Mouse (Mus musculus): ENCODE measurements around the gene Wdr82. TPM values are rescaled to one million over a fixed set of nuclear protein-coding genes. Genes with fewer than 3 reads are reported as not detected.

The Wdr82 gene
- polyA plus RNA-seq, 1 experiment from 2014 or later: 16.0 TPM

- Histone ChIP-seq H3K4me2 (peak overlapping the region; percentile 74), H3K4me3 (peak overlapping the region; percentile 45), H3K9me3 (no peaks in the 10 kb centered on the region), H3K27ac (replicated peaks) (peak overlapping the region; percentile 62), H3K4me1 (peaks cover 20% of the 10 kb centered on the region), H3K27me3 (replicated peaks) (no peaks in the 10 kb centered on the region), H3K9ac (peak overlapping the region; percentile 79), H3K36me3 (peaks cover 62% of the 10 kb centered on the region)
- ATAC-seq (ENCODE audit: extremely low read depth, insufficient number of reproducible peaks, low FRiP score, low TSS enrichment): peak; percentile 48
- 21% methylated on average over 37 of the region's 37 CpGs for WGBS
These were observed 41.2 kb downstream of the Wdr82 start for GRCm38 (mm10) chr9:106211680-106212593.

- peaks cover 18% of the 10 kb centered on the region for H3K4me1 ChIP-seq
- H3K4me3 ChIP-seq: no peak overlapping the region
- peaks cover 58% of the 10 kb centered on the region for H3K36me3 ChIP-seq
- H3K9me3 ChIP-seq: no peaks in the 10 kb centered on the region
- H3K27me3 ChIP-seq (replicated peaks): no peaks in the 10 kb centered on the region
- 75% methylated on average over 12 of the region's 12 CpGs for WGBS
- no peak overlapping the region for H3K9ac ChIP-seq
- no peak overlapping the region for H3K27ac ChIP-seq (replicated peaks)
- no peak overlapping the region for H3K4me2 ChIP-seq
- no peak for ATAC-seq (ENCODE audit: extremely low read depth, insufficient number of reproducible peaks, low FRiP score, low TSS enrichment)
These were observed 41.9 kb downstream of the Wdr82 start for GRCm38 (mm10) chr9:106212594-106212981.

- Histone ChIP-seq H3K27ac (replicated peaks) (no peak overlapping the region), H3K36me3 (peaks cover 39% of the 10 kb centered on the region), H3K4me2 (no peak overlapping the region), H3K27me3 (replicated peaks) (no peaks in the 10 kb centered on the region), H3K4me3 (no peak overlapping the region), H3K9ac (no peak overlapping the region), H3K9me3 (no peaks in the 10 kb centered on the region), H3K4me1 (peaks cover 18% of the 10 kb centered on the region)
- ATAC-seq (ENCODE audit: extremely low read depth, insufficient number of reproducible peaks, low FRiP score, low TSS enrichment): no peak
- 76% methylated on average over 6 of the region's 6 CpGs for WGBS
These were observed 44.8 kb downstream of the Wdr82 start for GRCm38 (mm10) chr9:106215341-106216125.

- Histone ChIP-seq H3K4me3 (no peak overlapping the region), H3K4me2 (no peak overlapping the region), H3K9me3 (no peaks in the 10 kb centered on the region), H3K36me3 (peaks cover 39% of the 10 kb centered on the region), H3K27me3 (replicated peaks) (no peaks in the 10 kb centered on the region), H3K4me1 (peaks cover 6% of the 10 kb centered on the region), H3K27ac (replicated peaks) (no peak overlapping the region), H3K9ac (no peak overlapping the region)
- ATAC-seq (ENCODE audit: extremely low read depth, insufficient number of reproducible peaks, low FRiP score, low TSS enrichment): no peak
- WGBS: 82% methylated on average over 7 of the region's 7 CpGs
These were observed 46.2 kb downstream of the Wdr82 start for GRCm38 (mm10) chr9:106216971-106217370.

GRCm38 (mm10) chr9:106220894-106221523 is 50.3 kb downstream of the Wdr82 start:
- H3K27me3 ChIP-seq (replicated peaks): peaks cover 30% of the 10 kb centered on the region
- peaks cover 4% of the 10 kb centered on the region; the same call in 1 of the 2 replicates for H3K4me1 ChIP-seq
- no peak overlapping the region for H3K4me2 ChIP-seq
- H3K4me3 ChIP-seq: no peak overlapping the region
- H3K36me3 ChIP-seq: peaks cover 4% of the 10 kb centered on the region; the same call in 1 of the 2 replicates
- H3K27ac ChIP-seq (replicated peaks): no peak overlapping the region
- H3K9ac ChIP-seq: no peak overlapping the region
- 63% methylated on average over 8 of the region's 8 CpGs for WGBS
- no peak for ATAC-seq (ENCODE audit: extremely low read depth, insufficient number of reproducible peaks, low FRiP score, low TSS enrichment)
- H3K9me3 ChIP-seq: no peaks in the 10 kb centered on the region

GRCm38 (mm10) chr9:106222261-106222851 is 51.6 kb downstream of the Wdr82 start, which contains the start of gene Tlr9:
Gene Tlr9, plus strand, starts transcription at chr9:106222598.
- H3K9ac ChIP-seq: no peak within 1 kb of the TSS
- 56% methylated on average over 4 of the region's 4 CpGs for WGBS

GRCm38 (mm10) chr9:106222994-106223393 is 52.3 kb downstream of the Wdr82 start:
- Histone ChIP-seq H3K36me3 (no peaks in the 10 kb centered on the region), H3K4me2 (no peak overlapping the region), H3K9ac (no peak overlapping the region), H3K9me3 (no peaks in the 10 kb centered on the region), H3K27ac (replicated peaks) (no peak overlapping the region), H3K4me3 (no peak overlapping the region), H3K4me1 (peaks cover 16% of the 10 kb centered on the region), H3K27me3 (replicated peaks) (peaks cover 30% of the 10 kb centered on the region)
- no peak for ATAC-seq (ENCODE audit: extremely low read depth, insufficient number of reproducible peaks, low FRiP score, low TSS enrichment)
- 77% methylated on average over 4 of the region's 4 CpGs for WGBS

More at GRCm38 (mm10) chr9:106222261-106222851, 51.6 kb downstream of the Wdr82 start, which contains the start of gene Tlr9:
- H3K4me3 ChIP-seq: no peak within 1 kb of the TSS
- no peaks in the 10 kb centered on the region for H3K36me3 ChIP-seq
- no peak within 1 kb of the TSS for H3K4me2 ChIP-seq
- ATAC-seq (ENCODE audit: extremely low read depth, insufficient number of reproducible peaks, low FRiP score, low TSS enrichment): no peak
- H3K27ac ChIP-seq (replicated peaks): no peak within 1 kb of the TSS
- no peaks in the 10 kb centered on the region for H3K9me3 ChIP-seq
- H3K27me3 ChIP-seq (replicated peaks): peaks cover 30% of the 10 kb centered on the region
- H3K4me1 ChIP-seq: peaks cover 9% of the 10 kb centered on the region

GRCm38 (mm10) chr9:106225469-106226150 is 54.9 kb downstream of the Wdr82 start:
- H3K27me3 ChIP-seq (replicated peaks): peaks cover 30% of the 10 kb centered on the region
- 55% methylated on average over 24 of the region's 24 CpGs for whole genome bisulfite sequencing
- peak overlapping the region; percentile 72 for H3K9ac ChIP-seq
- peaks cover 22% of the 10 kb centered on the region for H3K4me1 ChIP-seq
- no peak overlapping the region for H3K27ac ChIP-seq (replicated peaks)
- H3K4me3 ChIP-seq: peak overlapping the region; percentile 51
- no peaks in the 10 kb centered on the region for H3K9me3 ChIP-seq
- H3K36me3 ChIP-seq: no peaks in the 10 kb centered on the region
- peak overlapping the region; percentile 80 for H3K4me2 ChIP-seq
- ATAC-seq (ENCODE audit: extremely low read depth, insufficient number of reproducible peaks, low FRiP score, low TSS enrichment): no peak

GRCm38 (mm10) chr9:106226151-106226682 is 55.5 kb downstream of the Wdr82 start:
- Histone ChIP-seq H3K4me1 (peaks cover 22% of the 10 kb centered on the region), H3K27me3 (replicated peaks) (peaks cover 30% of the 10 kb centered on the region), H3K9me3 (no peaks in the 10 kb centered on the region), H3K27ac (replicated peaks) (no peak overlapping the region), H3K4me3 (peak overlapping the region; percentile 51), H3K36me3 (no peaks in the 10 kb centered on the region), H3K4me2 (peak overlapping the region; percentile 80), H3K9ac (peak overlapping the region; percentile 72)
- WGBS: 4% methylated on average over 34 of the region's 34 CpGs
- ATAC-seq (ENCODE audit: extremely low read depth, insufficient number of reproducible peaks, low FRiP score, low TSS enrichment): peak; percentile 21; the same call in 1 of the 2 replicates

GRCm38 (mm10) chr9:106227790-106228429 is 57.2 kb downstream of the Wdr82 start:
- no peak overlapping the region for H3K4me3 ChIP-seq
- no peak overlapping the region; the same call in 1 of the 2 replicates for H3K27ac ChIP-seq (replicated peaks)
- no peak overlapping the region for H3K4me2 ChIP-seq
- peaks cover 22% of the 10 kb centered on the region for H3K4me1 ChIP-seq
- H3K36me3 ChIP-seq: peaks cover 9% of the 10 kb centered on the region
- WGBS: 21% methylated on average over 8 of the region's 8 CpGs
- no peaks in the 10 kb centered on the region for H3K9me3 ChIP-seq
- no peak overlapping the region for H3K9ac ChIP-seq
- ATAC-seq (ENCODE audit: extremely low read depth, insufficient number of reproducible peaks, low FRiP score, low TSS enrichment): no peak
- H3K27me3 ChIP-seq (replicated peaks): peaks cover 25% of the 10 kb centered on the region
